Mouse (Mus musculus): Measurements from ENCODE around the gene Gmppa.

DNA sequence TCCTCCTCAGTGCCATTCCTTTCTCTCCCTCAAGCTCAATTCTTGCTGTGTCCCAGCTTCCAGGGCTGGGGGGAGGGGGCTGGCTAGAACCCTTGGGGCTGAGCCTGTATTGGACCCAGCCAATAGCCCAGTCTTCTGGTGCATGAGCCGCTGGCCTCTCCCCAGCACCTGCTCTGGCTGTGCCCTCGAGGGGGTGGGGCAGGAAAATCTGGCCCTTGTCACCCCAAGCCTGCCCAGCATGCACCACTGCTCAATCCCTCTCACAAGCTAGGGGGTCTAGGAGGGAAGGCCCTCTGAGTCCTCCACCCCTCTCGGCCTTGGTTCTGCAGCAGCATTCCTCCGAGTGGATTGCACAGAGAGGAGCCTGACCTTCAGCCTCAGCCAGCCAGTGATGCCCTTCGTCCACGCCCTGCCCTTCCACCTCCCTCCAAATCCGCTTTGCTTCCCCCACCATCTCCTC lies 48.2 kb upstream of the Gmppa start:
- TF ChIP-seq POLR2A (IDR thresholded peaks at IDR 0.05; ENCODE audit: borderline replicate concordance, low read depth, low read length) (no peak), CTCF (IDR thresholded peaks at IDR 0.05; ENCODE audit: low read depth, low read length) (no peak)

All from bone marrow macrophage, adult 2 months (primary cell).